Mouse (Mus musculus): ENCODE results near the gene Tspan31. TPM values are rescaled to one million over a fixed set of nuclear protein-coding genes. Genes with fewer than 3 reads are reported as not detected.

The Tspan31 gene
- total and polyA plus RNA-seq, 3 experiments = 57.2 to 63.1 TPM; not detected in 1

DNA sequence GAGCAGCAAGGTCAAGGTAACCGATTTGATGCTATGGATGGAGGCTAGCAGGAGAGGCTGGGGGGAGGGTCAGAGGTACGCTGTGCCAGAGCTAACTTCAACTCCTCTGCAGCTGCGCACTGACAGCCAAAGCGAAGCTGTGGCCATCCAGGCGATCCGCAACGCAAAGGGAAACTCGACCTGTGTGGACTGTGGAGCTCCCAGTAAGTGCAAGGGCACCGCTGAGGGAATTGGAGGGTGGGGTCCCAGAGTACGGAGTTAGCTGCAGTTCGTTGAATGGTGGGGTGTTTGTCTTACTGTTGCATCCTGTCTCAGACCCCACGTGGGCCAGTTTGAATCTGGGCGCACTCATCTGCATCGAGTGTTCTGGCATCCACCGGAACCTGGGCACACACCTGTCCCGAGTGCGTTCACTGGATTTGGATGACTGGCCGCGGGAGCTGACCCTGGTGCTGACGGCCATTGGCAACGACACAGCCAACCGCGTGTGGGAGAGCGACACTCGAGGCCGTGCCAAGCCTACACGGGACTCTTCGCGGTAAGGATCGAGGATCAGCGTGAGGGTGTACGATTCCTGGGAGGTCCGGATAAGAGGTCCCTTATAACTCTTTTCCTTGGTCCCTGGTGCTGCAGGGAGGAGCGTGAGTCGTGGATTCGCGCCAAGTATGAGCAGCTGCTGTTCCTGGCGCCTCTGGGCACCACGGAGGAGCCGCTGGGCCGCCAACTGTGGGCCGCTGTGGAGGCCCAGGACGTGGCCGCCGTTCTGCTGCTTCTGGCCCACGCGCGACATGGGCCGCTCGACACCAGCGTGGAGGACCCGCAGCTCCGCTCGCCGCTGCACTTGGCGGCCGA, 20.7 kb upstream of the Tspan31 start:
- H3K9ac ChIP-seq (ENCODE audit: control insufficient read depth, low read depth, low read length, poor library complexity, severe bottlenecking) = no peak overlapping the region
- H3K9me3 ChIP-seq (replicated peaks; ENCODE audit: insufficient read depth, low read length) = no peaks in the 10 kb centered on the region
- H3K36me3 ChIP-seq (ENCODE audit: control insufficient read depth in 1 of 2, insufficient read depth in 2 of 2, low read length in 2 of 2) = peaks cover 0 to 3% of the 10 kb centered on the region in 2 experiments; a peak in 1 of 4 replicates
- no peaks in the 10 kb centered on the region for H3K79me2 ChIP-seq (ENCODE audit: control insufficient read depth, insufficient read depth, low read length, poor library complexity)
- no peak overlapping the region for H3K27ac ChIP-seq (ENCODE audit: control insufficient read depth, low read depth, low read length)
- no peak for TF ChIP-seq ETS1 (IDR thresholded peaks at IDR 0.05; ENCODE audit: low read depth, low read length)
- TF ChIP-seq ZNF384 (IDR thresholded peaks at IDR 0.05; ENCODE audit: low read depth, low read length) = no peak
- no peak for TF ChIP-seq ZMIZ1 (IDR thresholded peaks at IDR 0.05; ENCODE audit: low read depth, low read length)
- TF ChIP-seq SIN3A (IDR thresholded peaks at IDR 0.05; ENCODE audit: low read length) = no peak
- no peak for TF ChIP-seq TCF12 (IDR thresholded peaks at IDR 0.05; ENCODE audit: low read depth, low read length)
- no peak for TF ChIP-seq USF2 (IDR thresholded peaks at IDR 0.05; ENCODE audit: borderline replicate concordance in 1 of 2, insufficient read depth in 1 of 2, low read depth in 1 of 2, low read length in 2 of 2)
- no peak for TF ChIP-seq POLR2AphosphoS5 (IDR thresholded peaks at IDR 0.05; ENCODE audit: borderline replicate concordance, low read depth, low read length)
- TF ChIP-seq CHD1 (IDR thresholded peaks at IDR 0.05; ENCODE audit: low read depth, low read length) = no peak
- TF ChIP-seq ELF1 (IDR thresholded peaks at IDR 0.05; ENCODE audit: low read depth, low read length) = no peak
- no peak for TF ChIP-seq MAX (IDR thresholded peaks at IDR 0.05; ENCODE audit: low read length)
- no peak for TF ChIP-seq UBTF (IDR thresholded peaks at IDR 0.05; ENCODE audit: borderline replicate concordance, insufficient read depth, low read depth, low read length)
- no peak for TF ChIP-seq CHD2 (IDR thresholded peaks at IDR 0.05; ENCODE audit: low read length)
- TF ChIP-seq BHLHE40 (IDR thresholded peaks at IDR 0.05; ENCODE audit: borderline replicate concordance, low read depth, low read length) = no peak
- TF ChIP-seq MAZ (IDR thresholded peaks at IDR 0.05; ENCODE audit: low read depth, low read length) = no peak
- no peak for TF ChIP-seq ZKSCAN1 (IDR thresholded peaks at IDR 0.05; ENCODE audit: low read depth, low read length)
- no peak for TF ChIP-seq NELFE (IDR thresholded peaks at IDR 0.05; ENCODE audit: low read depth, low read length)
- no peak for TF ChIP-seq GATA1 (IDR thresholded peaks at IDR 0.05; ENCODE audit: low read depth, low read length)
- TF ChIP-seq POLR2AphosphoS2 (IDR thresholded peaks at IDR 0.05; ENCODE audit: low read length) = no peak
- no peak for TF ChIP-seq RCOR1 (IDR thresholded peaks at IDR 0.05; ENCODE audit: low read depth, low read length)
- no peaks in the 10 kb centered on the region for H3K27me3 ChIP-seq (ENCODE audit: control insufficient read depth in 1 of 2, insufficient read depth in 2 of 2, low read length in 2 of 2)
- DNase-seq (ENCODE audit: low read depth, low spot score) = no peak
- no peaks in the 10 kb centered on the region for H3K4me1 ChIP-seq (ENCODE audit: control insufficient read depth in 1 of 2, insufficient read depth in 2 of 2, low read length in 2 of 2)
- no peak overlapping the region for H3K4me3 ChIP-seq (ENCODE audit: control insufficient read depth in 1 of 2, insufficient read depth in 1 of 2, low read depth in 2 of 2, low read length in 2 of 2)

DNA sequence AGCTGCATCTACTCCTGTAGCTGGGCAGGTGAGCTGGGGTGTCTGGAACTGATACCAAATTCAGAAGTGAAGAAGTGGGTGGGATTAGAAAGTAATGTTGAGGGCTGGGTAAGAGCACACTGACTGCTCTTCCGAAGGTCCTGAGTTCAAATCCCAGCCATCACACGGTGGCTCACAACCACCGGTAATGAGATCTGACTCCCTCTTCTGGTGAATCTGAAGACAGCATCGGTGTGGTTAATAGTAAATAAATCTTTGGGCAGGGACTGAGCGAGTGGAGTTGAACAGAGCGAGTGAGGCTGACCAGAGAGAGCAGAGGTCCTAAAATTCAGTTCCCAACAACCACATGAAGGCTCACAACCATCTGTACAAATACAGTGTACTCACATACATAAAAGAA, 15.6 kb upstream of the Tspan31 start:
- Histone ChIP-seq H3K36me3 (ENCODE audit: control insufficient read depth in 1 of 2, insufficient read depth in 2 of 2, low read length in 2 of 2) (peaks cover 0 to 3% of the 10 kb centered on the region in 2 experiments; a peak in 1 of 4 replicates), H3K4me1 (ENCODE audit: control insufficient read depth in 1 of 2, insufficient read depth in 2 of 2, low read length in 2 of 2) (no peaks in the 10 kb centered on the region), H3K27ac (ENCODE audit: control insufficient read depth, low read depth, low read length) (no peak overlapping the region), H3K9me3 (replicated peaks; ENCODE audit: insufficient read depth, low read length) (no peaks in the 10 kb centered on the region), H3K27me3 (ENCODE audit: control insufficient read depth in 1 of 2, insufficient read depth in 2 of 2, low read length in 2 of 2) (no peaks in the 10 kb centered on the region), H3K79me2 (ENCODE audit: control insufficient read depth, insufficient read depth, low read length, poor library complexity) (no peaks in the 10 kb centered on the region), H3K9ac (ENCODE audit: control insufficient read depth, low read depth, low read length, poor library complexity, severe bottlenecking) (no peak overlapping the region), H3K4me3 (ENCODE audit: control insufficient read depth in 1 of 2, insufficient read depth in 1 of 2, low read depth in 2 of 2, low read length in 2 of 2) (no peak overlapping the region)
- TF ChIP-seq ZC3H11A (IDR thresholded peaks at IDR 0.05; ENCODE audit: low read depth, low read length) (0 out of 2 replicates have a peak, but pooled peaks have one; percentile 6), CTCF (IDR thresholded peaks at IDR 0.05 in 2 of 3, conservative IDR thresholded peaks at IDR 0.05 in 1 of 3; ENCODE audit: control insufficient read depth in 1 of 3, insufficient read depth in 1 of 3, low read depth in 2 of 3, low read length in 3 of 3, poor library complexity in 1 of 3, severe bottlenecking in 1 of 3) (peak in 2 of 3 experiments; percentile 3 to 42; a peak in 2 of 6 replicates), CHD1 (IDR thresholded peaks at IDR 0.05; ENCODE audit: low read depth, low read length) (no peak), UBTF (IDR thresholded peaks at IDR 0.05; ENCODE audit: borderline replicate concordance, insufficient read depth, low read depth, low read length) (no peak), KAT2A (conservative IDR thresholded peaks at IDR 0.05; ENCODE audit: low read depth, low read length) (no peak), NELFE (IDR thresholded peaks at IDR 0.05; ENCODE audit: low read depth, low read length) (no peak), SMC3 (IDR thresholded peaks at IDR 0.05; ENCODE audit: low read depth, low read length) (peak; percentile 45)
- DNase-seq (ENCODE audit: low read depth, low spot score) = no peak
